Mouse (Mus musculus): ENCODE data around the gene Necap2.

- no peak for TF ChIP-seq GATA1 (IDR thresholded peaks at IDR 0.05; ENCODE audit: low read length)
- TF ChIP-seq TAL1 (IDR thresholded peaks at IDR 0.05; ENCODE audit: low read length), result no peak
Observed at GRCm38 (mm10) chr4:141020811-141021613, 57.1 kb downstream of the Necap2 start.

All from erythroblast, embryonic 14.5 days (primary cell).